Mouse (Mus musculus) ES-Bruce4 (cell line): ENCODE results near the gene Pigl.

ENCODE experiments used
- EP300 ChIP-seq: IDR thresholded peaks from 2 replicates; pipeline ENCODE4 v1.6.1; 2011; ENCODE audit warnings: low read depth, low read length; ENCODE audit not compliant: insufficient read depth
- POLR2A ChIP-seq: IDR thresholded peaks from one replicate; pipeline ENCODE4 v1.8.1; 2011; ENCODE audit warnings: low read length; ENCODE audit not compliant: insufficient read depth

- TF ChIP-seq EP300 (no peak), POLR2A (no peak)
Observed at GRCm38 (mm10) chr11:62427105-62427504, 31.2 kb upstream of the Pigl start.
